Mouse (Mus musculus): Measurements from ENCODE around the gene Twsg1. TPM values are rescaled to one million over a fixed set of nuclear protein-coding genes. Genes with fewer than 3 reads are reported as not detected.

Twsg1 gene
- polyA plus RNA-seq, 1 experiment from 2014 or later: 60.7 TPM

DNA sequence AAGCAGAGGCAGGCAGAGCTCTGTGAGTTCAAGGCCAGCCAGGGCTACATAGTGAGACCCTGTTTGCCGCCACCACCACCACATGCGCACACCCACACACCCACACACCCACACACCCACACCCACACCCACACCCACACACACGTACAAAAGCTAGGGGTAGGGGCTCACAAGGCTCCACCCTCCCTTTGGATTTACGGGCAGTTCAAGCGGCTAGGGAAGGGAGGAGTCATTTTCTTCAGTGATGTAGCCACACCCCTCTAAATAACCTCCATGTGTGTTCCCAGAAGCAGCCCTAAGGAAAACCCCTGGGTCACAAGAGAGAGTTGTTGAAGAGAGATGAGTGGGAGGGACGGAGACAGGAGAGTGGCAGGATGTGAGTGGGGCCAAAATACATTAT is 74.0 kb downstream of the Twsg1 start:
- 79% methylated on average over 6 of the region's 6 CpGs for WGBS
- no peak overlapping the region for H3K4me3 ChIP-seq

DNA sequence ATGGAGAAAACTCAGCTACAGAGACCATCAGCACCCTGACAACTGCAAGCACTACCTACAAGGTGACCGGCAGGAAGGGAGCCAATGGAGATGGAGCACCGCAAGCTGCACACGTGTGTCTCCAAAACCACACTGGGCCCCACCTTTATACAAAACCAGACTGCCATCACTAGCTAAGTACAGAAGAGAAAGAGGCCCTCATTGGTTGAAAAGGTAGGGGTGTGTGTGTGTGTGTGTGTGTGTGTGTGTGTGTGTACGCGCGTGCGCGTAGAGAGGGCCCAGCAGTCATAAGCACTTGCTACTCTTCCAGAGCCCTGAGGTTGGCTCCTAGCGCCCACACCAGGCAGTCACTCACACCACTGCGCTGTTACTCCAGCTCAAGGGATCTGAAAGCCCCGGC is 77.2 kb downstream of the Twsg1 start:
- no peak overlapping the region for H3K4me2 ChIP-seq
- no peaks in the 10 kb centered on the region for H3K36me3 ChIP-seq
- H3K9me3 ChIP-seq: no peaks in the 10 kb centered on the region
- no peak overlapping the region for H3K9ac ChIP-seq
- no peak for ATAC-seq (ENCODE audit: low FRiP score)
- WGBS: 96% methylated on average over 11 of the region's 11 CpGs
- H3K27me3 ChIP-seq: no peaks in the 10 kb centered on the region
- H3K27ac ChIP-seq: no peak overlapping the region
- H3K4me3 ChIP-seq: no peak overlapping the region
- H3K4me1 ChIP-seq (replicated peaks): peaks cover 14% of the 10 kb centered on the region

More for the DNA sequence above, 74.0 kb downstream of the Twsg1 start:
- Histone ChIP-seq H3K27ac (no peak overlapping the region), H3K9me3 (no peaks in the 10 kb centered on the region), H3K4me1 (replicated peaks) (peaks cover 17% of the 10 kb centered on the region), H3K9ac (no peak overlapping the region), H3K4me2 (no peak overlapping the region), H3K27me3 (no peaks in the 10 kb centered on the region), H3K36me3 (no peaks in the 10 kb centered on the region; the same call in 1 of the 2 replicates)
- no peak for ATAC-seq (ENCODE audit: low FRiP score)

DNA sequence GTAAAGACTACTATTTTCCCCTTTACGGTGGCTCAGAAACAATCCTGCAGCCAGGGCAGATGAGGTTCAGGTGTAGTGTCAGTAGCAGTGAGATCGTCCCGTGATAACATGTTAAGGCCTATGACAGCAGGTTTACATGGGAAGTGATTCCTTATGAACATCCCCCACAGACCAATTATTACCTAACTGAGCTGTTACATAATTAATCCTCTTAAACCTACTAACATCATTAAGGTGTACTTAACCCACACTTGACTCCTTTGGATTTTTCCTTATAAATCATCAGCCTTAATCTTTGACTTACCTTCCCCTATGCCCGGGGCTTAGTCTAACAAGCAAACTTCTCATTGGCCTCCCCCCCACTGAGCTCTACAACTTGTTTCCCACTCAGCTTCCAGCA is 77.9 kb downstream of the Twsg1 start:
- H3K9ac ChIP-seq: no peak overlapping the region; the same call in 1 of the 2 replicates
- WGBS: 88% methylated on average over 4 of the region's 4 CpGs
- H3K4me3 ChIP-seq: no peak overlapping the region
- no peaks in the 10 kb centered on the region for H3K36me3 ChIP-seq
- no peak for ATAC-seq (ENCODE audit: low FRiP score)
- no peaks in the 10 kb centered on the region for H3K9me3 ChIP-seq
- H3K4me2 ChIP-seq: no peak overlapping the region
- no peak overlapping the region for H3K27ac ChIP-seq
- peaks cover 14% of the 10 kb centered on the region for H3K4me1 ChIP-seq (replicated peaks)
- no peaks in the 10 kb centered on the region for H3K27me3 ChIP-seq

DNA sequence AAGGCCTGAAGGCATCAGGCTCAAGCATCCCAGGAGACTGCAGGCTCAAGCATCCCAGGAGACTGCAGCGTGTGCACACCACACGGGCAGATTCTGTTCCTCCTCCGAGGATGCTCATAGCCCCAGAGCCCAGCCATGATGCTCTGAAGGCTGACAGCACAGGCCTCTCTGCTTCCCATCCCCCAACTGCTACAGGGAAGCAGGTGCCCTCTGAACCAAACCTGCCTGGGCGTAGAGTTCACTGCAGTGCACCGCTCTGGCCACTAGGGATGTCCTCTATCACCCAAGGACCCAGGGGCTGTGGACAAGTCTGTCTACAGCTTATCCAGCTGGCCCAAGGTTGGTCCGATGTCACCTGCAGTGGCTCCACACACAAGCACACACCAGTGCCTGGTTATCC is 78.4 kb downstream of the Twsg1 start:
- no peak overlapping the region for H3K4me2 ChIP-seq
- H3K9ac ChIP-seq: peak overlapping the region; percentile 24; the same call in 1 of the 2 replicates
- no peak for ATAC-seq (ENCODE audit: low FRiP score)

DNA sequence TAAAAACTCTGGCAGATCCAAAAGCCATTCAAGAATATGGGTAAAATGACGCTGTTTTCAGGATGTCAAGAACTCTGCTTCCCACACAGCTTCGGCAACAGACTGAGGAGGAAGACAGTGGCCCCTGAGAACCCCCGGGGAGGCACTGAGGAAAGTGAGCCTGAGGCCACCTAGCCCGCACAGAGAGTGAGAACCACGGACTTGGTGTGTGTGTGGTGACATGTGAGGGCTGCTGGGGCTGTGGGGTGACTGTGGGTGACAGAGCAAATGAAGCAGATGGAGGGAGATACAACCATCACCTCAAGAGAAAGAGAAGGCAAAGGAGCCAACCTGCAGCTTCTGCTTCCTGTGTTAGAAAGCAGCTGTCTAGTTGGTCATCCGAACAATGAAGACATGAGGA is 79.0 kb downstream of the Twsg1 start:
- no peaks in the 10 kb centered on the region for H3K9me3 ChIP-seq
- no peak for ATAC-seq (ENCODE audit: low FRiP score)
- 75% methylated on average over 6 of the region's 6 CpGs for WGBS

More for the DNA sequence above, 78.4 kb downstream of the Twsg1 start:
- Histone ChIP-seq H3K36me3 (no peaks in the 10 kb centered on the region), H3K9me3 (no peaks in the 10 kb centered on the region), H3K27me3 (no peaks in the 10 kb centered on the region), H3K4me1 (replicated peaks) (peaks cover 14% of the 10 kb centered on the region), H3K27ac (peak overlapping the region; percentile 35; the same call in 1 of the 2 replicates), H3K4me3 (no peak overlapping the region)
- WGBS: 25% methylated on average over 6 of the region's 6 CpGs

More for the DNA sequence above, 79.0 kb downstream of the Twsg1 start:
- Histone ChIP-seq H3K27me3 (no peaks in the 10 kb centered on the region), H3K27ac (peak overlapping the region; percentile 35; the same call in 1 of the 2 replicates), H3K4me2 (no peak overlapping the region), H3K4me3 (no peak overlapping the region), H3K4me1 (replicated peaks) (peaks cover 14% of the 10 kb centered on the region), H3K9ac (peak overlapping the region; percentile 24; the same call in 1 of the 2 replicates), H3K36me3 (peaks cover 5% of the 10 kb centered on the region)

Other genes starting within 250 kb of the Twsg1 start
- gene Rab31, start 178.5 kb downstream of the Twsg1 start, polyA plus RNA-seq (2015; fragmentation: Nextera tagmentation; extraction: Ambion mirVana): 73.0 and 74.0 TPM in 2 replicates
- 44.7 and 47.3 TPM in 2 replicates for gene Ppp4r1, start 168.7 kb downstream of the Twsg1 start, polyA plus RNA-seq (2015; fragmentation: Nextera tagmentation; extraction: Ambion mirVana)
- gene Ralbp1, start 65.4 kb downstream of the Twsg1 start, polyA plus RNA-seq (2015; fragmentation: Nextera tagmentation; extraction: Ambion mirVana): 56.1 and 58.3 TPM in 2 replicates
- 148 and 150 TPM in 2 replicates for gene Ankrd12, start 125.9 kb upstream of the Twsg1 start, polyA plus RNA-seq (2015; fragmentation: Nextera tagmentation; extraction: Ambion mirVana)
- 354 and 357 TPM in 2 replicates for gene Ndufv2, start 150.3 kb upstream of the Twsg1 start, polyA plus RNA-seq (2015; fragmentation: Nextera tagmentation; extraction: Ambion mirVana)
- gene Washc1, start 160.3 kb upstream of the Twsg1 start, polyA plus RNA-seq (2015; fragmentation: Nextera tagmentation; extraction: Ambion mirVana): 45.4 and 48.0 TPM in 2 replicates
- gene Ddx11, start 172.3 kb upstream of the Twsg1 start, polyA plus RNA-seq (2015; fragmentation: Nextera tagmentation; extraction: Ambion mirVana): 6.2 and 7.5 TPM in 2 replicates

Measured in hindbrain, embryonic 13.5 days (tissue).